Mouse (Mus musculus): ENCODE results near the gene Ccdc77.
"Not testable (repeated sequence)": the region's sequence is repeated elsewhere in the genome, so short reads cannot be mapped to it uniquely, and the experiment has no call there.

The Ccdc77 gene

DNA sequence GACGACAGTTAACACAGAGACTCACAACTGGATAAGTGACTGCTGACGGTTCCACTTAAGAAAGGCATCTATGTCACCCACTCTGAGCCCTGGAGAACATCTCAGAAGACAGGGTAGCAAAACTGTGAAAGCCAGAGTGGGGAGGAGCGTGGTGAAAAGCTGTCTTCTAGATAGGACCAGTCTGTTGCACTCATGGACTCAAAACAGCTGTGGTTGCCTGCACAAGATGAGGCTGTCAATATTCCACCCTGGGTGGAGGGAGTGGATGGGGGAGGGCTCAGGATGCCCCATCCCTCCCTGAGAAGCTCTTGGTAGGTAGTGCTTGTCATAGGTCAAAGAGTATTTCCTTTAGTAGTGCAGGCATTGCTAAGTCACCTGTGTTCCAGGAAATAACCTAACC, 54.4 kb downstream of the Ccdc77 start:
- DNase-seq (ENCODE audit: low read depth, low spot score), result no peak

DNA sequence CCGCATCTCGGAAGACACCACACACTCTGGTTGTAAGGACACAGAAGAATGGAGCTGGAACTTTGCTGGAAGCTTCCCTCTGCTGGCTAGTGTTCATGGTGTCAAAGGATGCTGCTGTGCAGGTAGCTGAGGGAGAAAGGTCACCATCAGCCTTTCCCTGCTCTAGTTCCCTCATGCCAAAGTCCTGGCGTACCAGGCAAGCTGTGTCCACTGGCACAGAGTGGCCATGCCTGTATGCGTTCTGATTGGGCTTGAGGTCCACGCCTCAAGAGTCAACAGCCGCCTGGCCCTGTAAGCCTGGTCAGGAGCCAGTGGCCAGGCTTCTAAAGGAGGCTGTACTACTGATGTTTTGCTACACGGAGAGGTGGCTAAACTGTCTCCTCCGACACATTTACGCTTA, 54.8 kb downstream of the Ccdc77 start:
- no peak for DNase-seq (ENCODE audit: low read depth, low spot score)

- no peak for DNase-seq (ENCODE audit: low read depth, low spot score)
Observed at GRCm38 (mm10) chr6:120306859-120307594, 57.1 kb downstream of the Ccdc77 start.

- no peak for DNase-seq (ENCODE audit: low read depth, low spot score)
Observed at GRCm38 (mm10) chr6:120302755-120303316, 61.3 kb downstream of the Ccdc77 start.

GRCm38 (mm10) chr6:120301137-120301536, 63.0 kb downstream of the Ccdc77 start:
- peak; percentile 34 for DNase-seq (ENCODE audit: low read depth, low spot score)

- not testable (repeated sequence) for DNase-seq (ENCODE audit: low read depth, low spot score)
Observed at GRCm38 (mm10) chr6:120296589-120296988, 67.6 kb downstream of the Ccdc77 start.

DNA sequence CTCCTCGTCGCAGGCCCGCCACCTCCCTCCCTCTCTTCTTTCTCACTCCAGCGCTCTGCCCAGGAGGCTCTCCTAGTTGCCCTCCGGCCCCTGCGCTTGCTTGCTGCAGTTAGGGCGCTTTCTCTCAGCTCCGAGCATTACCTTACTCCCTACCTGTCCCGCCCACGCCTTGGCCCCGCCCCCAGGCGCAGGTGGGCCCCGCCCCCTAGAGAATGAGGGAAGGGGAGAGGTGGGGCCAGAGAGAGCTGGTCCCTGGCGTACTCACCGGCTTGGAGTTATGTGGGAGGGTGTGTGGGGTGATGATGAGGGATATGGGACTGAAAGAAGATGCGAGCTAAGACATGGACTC, 69.4 kb downstream of the Ccdc77 start:
- no peak for DNase-seq (ENCODE audit: low read depth, low spot score)

DNA sequence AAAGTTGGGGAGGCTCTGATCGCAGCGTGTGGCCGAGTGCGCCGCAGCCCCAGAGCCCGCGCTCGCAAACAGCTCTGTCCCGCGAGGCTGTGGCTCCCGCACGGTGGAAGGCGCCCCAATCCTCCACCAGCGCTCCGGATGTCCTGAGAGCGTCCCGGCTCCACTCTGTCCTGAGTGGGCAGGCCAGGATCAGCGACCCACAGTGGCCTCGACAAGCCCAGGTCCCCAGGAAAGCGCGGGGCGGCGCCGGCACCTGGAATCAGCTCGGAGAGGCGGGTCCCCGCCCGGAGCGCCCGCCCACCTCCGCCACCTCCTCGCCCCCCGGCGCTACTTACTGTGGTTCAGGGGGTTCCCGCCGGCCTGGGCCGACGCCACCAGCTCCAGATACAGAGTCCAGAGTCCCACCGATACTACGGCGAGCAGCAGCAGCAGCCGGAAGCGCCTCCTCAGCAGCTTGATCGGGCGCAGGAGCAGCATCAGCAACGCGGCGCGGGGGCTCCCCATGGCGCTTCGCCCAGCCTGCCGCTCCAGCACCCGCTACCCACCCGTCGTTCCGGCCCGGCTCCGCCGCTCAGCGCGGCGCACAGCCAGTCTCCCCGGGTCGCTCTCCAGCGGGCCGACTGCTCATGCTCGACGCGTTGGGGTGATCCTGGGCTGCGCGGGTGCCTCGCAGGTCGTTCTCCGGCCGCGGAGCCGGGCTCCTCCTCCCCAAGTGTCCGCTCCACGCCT, 70.0 kb downstream of the Ccdc77 start, which contains the start of the genes D330020A13Rik and B4galnt3:
Gene D330020A13Rik (plus strand): TSS at position 309 of the 729 bp plus-strand sequence.
Gene B4galnt3 (minus strand): TSS at position 504 of the 729 bp plus-strand sequence.
- no peak for DNase-seq (ENCODE audit: low read depth, low spot score)

DNA sequence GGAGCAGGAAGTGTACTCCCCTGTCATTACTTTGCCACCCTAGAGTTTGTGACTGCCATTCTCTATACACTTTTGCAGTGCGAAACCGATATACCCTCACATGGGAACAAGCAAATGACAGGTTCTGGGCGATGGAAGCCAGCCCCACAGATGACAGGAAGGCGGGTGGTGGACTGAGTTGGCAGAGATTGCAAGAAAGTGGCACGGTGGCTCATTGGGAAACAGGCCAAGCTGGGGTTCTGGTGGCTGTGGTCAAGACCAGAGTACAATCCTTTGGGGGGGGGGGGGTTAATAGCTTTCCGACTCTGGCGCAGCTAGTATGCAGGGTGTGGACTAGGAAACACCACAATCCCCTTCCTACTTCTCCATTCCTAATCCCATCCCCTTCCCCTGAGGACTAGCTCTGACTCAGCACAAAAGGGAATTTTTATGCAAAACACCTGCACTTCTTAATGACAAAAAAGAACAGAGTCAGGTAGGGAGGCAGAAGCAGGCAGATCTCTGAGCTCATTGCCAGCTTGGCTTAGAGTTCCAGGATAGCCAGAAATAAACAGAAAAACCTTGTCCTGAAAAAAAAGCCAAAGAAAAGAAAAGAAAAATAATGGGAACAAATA, 72.7 kb downstream of the Ccdc77 start:
- no peak for DNase-seq (ENCODE audit: low read depth, low spot score)

GRCm38 (mm10) chr6:120289430-120289829, 74.7 kb downstream of the Ccdc77 start:
- no peak for DNase-seq (ENCODE audit: low read depth, low spot score)

- DNase-seq (ENCODE audit: low read depth, low spot score), result no peak
Observed at GRCm38 (mm10) chr6:120288541-120288940, 75.6 kb downstream of the Ccdc77 start.

DNA sequence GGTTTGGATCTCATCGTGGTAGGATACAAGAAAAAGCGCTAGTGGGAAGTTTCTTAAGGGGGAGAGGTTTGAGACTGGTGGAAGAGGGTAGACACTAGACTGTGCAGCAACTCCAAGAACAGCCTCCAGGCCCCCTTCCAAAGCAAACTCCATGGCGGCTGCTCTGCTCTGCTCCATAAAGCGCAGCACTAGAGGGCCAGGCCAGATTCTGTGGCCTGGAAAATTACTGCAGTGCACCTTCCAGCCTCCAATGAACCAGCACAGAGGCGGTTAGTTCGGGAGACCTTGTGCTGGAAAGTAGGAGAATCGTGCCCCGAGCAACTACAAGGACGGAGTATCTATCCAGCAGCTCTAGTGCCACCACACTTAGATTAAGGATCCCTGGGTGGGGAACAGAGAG, 76.9 kb downstream of the Ccdc77 start:
- DNase-seq (ENCODE audit: low read depth, low spot score), result no peak

GRCm38 (mm10) chr6:120276874-120277449, 87.2 kb downstream of the Ccdc77 start:
- DNase-seq (ENCODE audit: low read depth, low spot score), result no peak

- no peak for DNase-seq (ENCODE audit: low read depth, low spot score)
Observed at GRCm38 (mm10) chr6:120275301-120275700, 88.9 kb downstream of the Ccdc77 start.

DNA sequence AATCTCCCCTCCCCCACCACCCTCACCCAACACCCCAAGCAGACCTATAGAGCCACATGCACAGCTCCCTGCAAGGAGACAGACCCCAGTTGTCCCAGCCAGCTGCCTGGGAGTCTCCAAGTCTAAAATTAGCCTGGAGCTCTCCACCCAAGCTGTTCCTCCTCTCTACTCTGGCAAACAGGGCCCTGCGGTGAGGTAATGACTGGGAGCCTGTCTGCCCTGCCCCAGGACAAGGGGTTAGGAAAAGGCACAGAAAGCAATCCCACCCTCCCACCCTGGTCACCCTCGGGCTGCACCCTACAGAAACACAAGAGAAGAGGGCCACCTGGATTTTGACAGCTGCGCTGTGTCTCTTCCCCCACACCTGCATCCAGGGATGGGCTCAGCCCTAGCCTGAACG, 89.3 kb downstream of the Ccdc77 start:
- DNase-seq (ENCODE audit: low read depth, low spot score), result peak; percentile 33

Measured in telencephalon, adult 2 months (tissue).